Mouse (Mus musculus): ENCODE measurements around the gene Tada2a. TPM values are rescaled to one million over a fixed set of nuclear protein-coding genes. Genes with fewer than 3 reads are reported as not detected.
A peak's percentile ranks its signal among the peaks of the same experiment; 100 is the strongest.

Gene Tada2a
- total and polyA plus RNA-seq, 2 experiments from 2014 or later, result 24.8 to 30.1 TPM

DNA sequence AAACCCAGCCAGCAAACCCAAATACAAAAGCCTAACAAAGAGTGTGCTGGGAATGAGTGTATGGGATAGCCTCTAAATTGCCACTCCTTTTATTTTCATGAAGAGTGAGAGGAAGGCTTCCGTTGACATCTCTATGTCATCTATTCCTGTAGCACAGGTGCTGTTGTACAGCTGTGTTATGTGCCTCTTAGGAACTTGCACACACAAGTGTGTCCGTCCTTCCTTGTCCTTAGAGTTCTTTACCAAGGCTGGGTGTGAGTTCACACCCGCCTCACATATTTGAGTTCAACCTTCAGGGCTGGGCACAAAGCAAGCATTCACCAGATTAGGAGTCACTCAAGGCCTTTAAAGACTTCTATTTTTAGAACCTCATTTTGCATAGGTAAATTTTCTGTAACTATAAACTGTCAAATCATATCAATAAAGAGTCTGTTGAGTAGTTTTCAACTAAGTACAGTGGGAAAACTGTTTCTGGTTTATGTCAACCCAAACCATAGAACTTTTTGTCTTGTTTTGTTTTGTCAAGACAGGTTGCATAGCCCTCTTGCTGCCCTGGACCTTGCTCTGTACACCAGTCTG lies 65.7 kb downstream of the Tada2a start:
- WGBS, result 85% methylated on average over 3 of the region's 3 CpGs
- no peak for TF ChIP-seq CTCF (IDR thresholded peaks at IDR 0.05; ENCODE audit: low read depth)
- ATAC-seq (no peak), DNase-seq (no peak)
- Histone ChIP-seq H3K27ac (ENCODE audit: low read depth, low read length) (no peak overlapping the region), H3K36me3 (ENCODE audit: insufficient read depth) (no peaks in the 10 kb centered on the region), H3K4me2 (ENCODE audit: low read depth) (no peak overlapping the region), H3K4me1 (ENCODE audit: insufficient read depth) (peaks cover 10% of the 10 kb centered on the region), H3K27me3 (ENCODE audit: insufficient read depth, low read length) (peaks cover 5% of the 10 kb centered on the region), H3K9ac (no peak overlapping the region), H3K9me3 (ENCODE audit: low read length) (no peaks in the 10 kb centered on the region), H3K4me3 (ENCODE audit: low read depth, low read length) (no peak overlapping the region)

DNA sequence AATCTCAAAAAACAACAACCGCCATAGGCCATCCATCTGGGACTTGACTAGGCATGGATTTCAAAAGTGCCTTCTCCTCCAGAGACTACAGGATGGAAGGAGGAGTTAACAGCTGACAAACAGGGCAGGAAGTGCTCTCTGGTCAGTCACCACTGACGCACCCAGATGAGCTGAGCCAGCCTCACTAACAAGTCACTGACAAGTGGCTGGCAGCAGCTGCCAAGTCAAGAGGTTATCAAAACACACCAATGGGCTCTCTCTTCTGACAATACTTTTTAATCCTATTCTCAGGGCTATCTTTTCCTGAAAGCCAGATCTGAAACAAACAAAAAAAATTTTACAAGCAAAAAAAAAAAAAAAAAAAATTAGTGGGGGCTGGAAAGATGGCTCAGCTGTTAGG lies 66.6 kb downstream of the Tada2a start:
- DNase-seq (no peak), ATAC-seq (no peak)
- Histone ChIP-seq H3K9ac (no peak overlapping the region), H3K4me3 (ENCODE audit: low read depth, low read length) (no peak overlapping the region), H3K4me2 (ENCODE audit: low read depth) (no peak overlapping the region), H3K27ac (ENCODE audit: low read depth, low read length) (no peak overlapping the region), H3K36me3 (ENCODE audit: insufficient read depth) (no peaks in the 10 kb centered on the region), H3K4me1 (ENCODE audit: insufficient read depth) (peaks cover 7% of the 10 kb centered on the region), H3K9me3 (ENCODE audit: low read length) (no peaks in the 10 kb centered on the region), H3K27me3 (ENCODE audit: insufficient read depth, low read length) (peaks cover 5% of the 10 kb centered on the region)
- WGBS, result 71% methylated on average over 2 of the region's 2 CpGs
- no peak for TF ChIP-seq CTCF (IDR thresholded peaks at IDR 0.05; ENCODE audit: low read depth)

DNA sequence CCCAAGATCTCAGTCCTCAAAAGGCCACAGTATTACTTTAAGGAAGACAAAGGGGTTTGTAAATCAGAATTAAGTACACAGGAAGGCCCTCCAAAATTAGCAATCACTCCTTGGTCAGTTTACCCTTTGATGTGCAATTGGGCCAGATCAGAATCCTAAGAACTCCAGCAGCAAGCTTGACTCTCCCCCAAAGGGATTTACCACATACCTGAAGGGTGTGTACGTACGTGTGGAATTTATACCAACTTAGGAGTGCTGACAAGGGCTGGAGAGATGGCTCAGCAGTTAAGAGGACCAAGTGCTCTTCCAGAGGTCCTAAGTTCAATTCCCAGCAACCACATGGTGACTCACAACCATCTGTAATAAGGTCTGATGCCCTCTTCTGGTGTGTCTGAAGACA lies 67.5 kb downstream of the Tada2a start:
- Histone ChIP-seq H3K27ac (ENCODE audit: low read depth, low read length) (no peak overlapping the region), H3K9ac (no peak overlapping the region), H3K27me3 (ENCODE audit: insufficient read depth, low read length) (no peaks in the 10 kb centered on the region), H3K4me1 (ENCODE audit: insufficient read depth) (peaks cover 2% of the 10 kb centered on the region; the same call in 1 of the 2 replicates), H3K9me3 (ENCODE audit: low read length) (no peaks in the 10 kb centered on the region), H3K36me3 (ENCODE audit: insufficient read depth) (no peaks in the 10 kb centered on the region), H3K4me2 (ENCODE audit: low read depth) (no peak overlapping the region), H3K4me3 (ENCODE audit: low read depth, low read length) (no peak overlapping the region)
- no peak for TF ChIP-seq CTCF (IDR thresholded peaks at IDR 0.05; ENCODE audit: low read depth)
- no peak for DNase-seq
- ATAC-seq, result no peak
- 93% methylated on average over 2 of the region's 2 CpGs for WGBS

DNA sequence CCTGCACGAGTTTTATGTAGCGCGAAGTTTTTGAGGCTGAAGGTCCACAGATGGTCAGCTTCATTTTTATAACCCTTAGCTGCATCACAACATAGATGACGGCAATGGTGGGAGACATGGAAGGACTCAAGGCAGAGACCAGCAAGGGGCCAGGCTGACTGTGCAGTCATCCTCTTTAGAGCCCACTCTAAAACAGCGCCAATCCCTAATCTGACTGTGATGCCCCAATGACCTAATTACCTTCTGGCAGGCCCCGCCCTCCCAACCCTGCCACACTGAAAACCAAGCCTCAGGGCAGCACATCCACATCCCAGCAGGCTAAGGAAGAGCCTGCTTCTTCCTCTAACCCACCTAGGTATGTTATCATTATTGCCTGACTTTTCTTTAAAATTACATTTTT lies 68.8 kb downstream of the Tada2a start:
- no peaks in the 10 kb centered on the region for H3K36me3 ChIP-seq (ENCODE audit: insufficient read depth)
- 83% methylated on average over 6 of the region's 6 CpGs for WGBS
- no peak for ATAC-seq

DNA sequence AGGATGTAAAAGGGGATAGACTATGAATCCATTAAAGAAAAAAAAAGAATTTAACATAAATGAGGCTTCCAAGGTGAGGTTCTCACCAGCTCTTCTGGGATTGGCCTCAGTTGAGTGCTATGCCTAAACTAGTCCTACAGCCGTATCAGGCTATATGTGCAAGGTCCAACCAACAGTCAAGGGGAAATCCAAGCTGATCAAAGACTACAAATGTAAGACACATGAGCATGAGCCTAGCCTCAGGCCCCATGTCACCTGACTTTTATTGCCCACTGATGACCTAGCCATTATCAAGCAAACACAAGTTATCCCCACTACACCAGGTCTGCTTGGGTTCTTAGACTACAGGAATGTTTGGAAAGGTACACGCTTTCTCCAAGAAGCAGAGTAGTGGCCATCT lies 69.6 kb downstream of the Tada2a start:
- H3K27ac ChIP-seq (ENCODE audit: low read depth, low read length), result no peak overlapping the region

More for the DNA sequence above, 68.8 kb downstream of the Tada2a start:
- H3K4me2 ChIP-seq (ENCODE audit: low read depth), result no peak overlapping the region
- H3K27ac ChIP-seq (ENCODE audit: low read depth, low read length), result no peak overlapping the region
- no peaks in the 10 kb centered on the region for H3K27me3 ChIP-seq (ENCODE audit: insufficient read depth, low read length)
- no peak for DNase-seq
- H3K4me1 ChIP-seq (ENCODE audit: insufficient read depth), result no peaks in the 10 kb centered on the region
- H3K9me3 ChIP-seq (ENCODE audit: low read length), result no peaks in the 10 kb centered on the region
- TF ChIP-seq CTCF (IDR thresholded peaks at IDR 0.05; ENCODE audit: low read depth), result no peak
- H3K4me3 ChIP-seq (ENCODE audit: low read depth, low read length), result no peak overlapping the region
- H3K9ac ChIP-seq, result no peak overlapping the region

GRCm38 (mm10) chr11:84057418-84057817 lies 72.0 kb downstream of the Tada2a start:
- no peak for TF ChIP-seq CTCF (IDR thresholded peaks at IDR 0.05; ENCODE audit: low read depth)
- Histone ChIP-seq H3K36me3 (ENCODE audit: insufficient read depth) (no peaks in the 10 kb centered on the region), H3K9me3 (ENCODE audit: low read length) (no peaks in the 10 kb centered on the region), H3K4me2 (ENCODE audit: low read depth) (no peak overlapping the region), H3K9ac (no peak overlapping the region), H3K4me3 (ENCODE audit: low read depth, low read length) (no peak overlapping the region), H3K4me1 (ENCODE audit: insufficient read depth) (no peaks in the 10 kb centered on the region), H3K27ac (ENCODE audit: low read depth, low read length) (no peak overlapping the region), H3K27me3 (ENCODE audit: insufficient read depth, low read length) (no peaks in the 10 kb centered on the region)
- DNase-seq (no peak), ATAC-seq (no peak)
- 94% methylated on average over 2 of the region's 2 CpGs for WGBS

More for the DNA sequence above, 69.6 kb downstream of the Tada2a start:
- ATAC-seq (no peak), DNase-seq (no peak)
- no peak overlapping the region for H3K4me2 ChIP-seq (ENCODE audit: low read depth)
- H3K9me3 ChIP-seq (ENCODE audit: low read length), result no peaks in the 10 kb centered on the region
- H3K36me3 ChIP-seq (ENCODE audit: insufficient read depth), result no peaks in the 10 kb centered on the region
- no peaks in the 10 kb centered on the region for H3K4me1 ChIP-seq (ENCODE audit: insufficient read depth)
- no peak overlapping the region for H3K9ac ChIP-seq
- no peak for TF ChIP-seq CTCF (IDR thresholded peaks at IDR 0.05; ENCODE audit: low read depth)
- 95% methylated on average over 2 of the region's 2 CpGs for WGBS
- no peak overlapping the region for H3K4me3 ChIP-seq (ENCODE audit: low read depth, low read length)
- no peaks in the 10 kb centered on the region for H3K27me3 ChIP-seq (ENCODE audit: insufficient read depth, low read length)

GRCm38 (mm10) chr11:84053524-84054163 lies 75.8 kb downstream of the Tada2a start:
- no peaks in the 10 kb centered on the region for H3K9me3 ChIP-seq (ENCODE audit: low read length)
- H3K36me3 ChIP-seq (ENCODE audit: insufficient read depth), result no peaks in the 10 kb centered on the region
- DNase-seq, result peak; percentile 77

More at GRCm38 (mm10) chr11:84053524-84054163, 75.8 kb downstream of the Tada2a start:
- Histone ChIP-seq H3K27me3 (ENCODE audit: insufficient read depth, low read length) (no peaks in the 10 kb centered on the region), H3K4me3 (ENCODE audit: low read depth, low read length) (no peak overlapping the region), H3K9ac (0 out of 2 replicates have a peak overlapping the region, but pooled peaks have one; percentile 14), H3K4me1 (ENCODE audit: insufficient read depth) (no peaks in the 10 kb centered on the region), H3K4me2 (ENCODE audit: low read depth) (no peak overlapping the region), H3K27ac (ENCODE audit: low read depth, low read length) (peak overlapping the region; percentile 45; the same call in 1 of the 2 replicates)
- WGBS, result 25% methylated on average over 10 of the region's 10 CpGs
- no peak for TF ChIP-seq CTCF (IDR thresholded peaks at IDR 0.05; ENCODE audit: low read depth)
- peak; percentile 87 for ATAC-seq

All from forebrain, postnatal 0 days (tissue).